Mouse (Mus musculus): ENCODE data around the gene Ggt7.
"Not testable (repeated sequence)": the region's sequence is repeated elsewhere in the genome, so short reads cannot be mapped to it uniquely, and the experiment has no call there.

The Ggt7 gene

DNA sequence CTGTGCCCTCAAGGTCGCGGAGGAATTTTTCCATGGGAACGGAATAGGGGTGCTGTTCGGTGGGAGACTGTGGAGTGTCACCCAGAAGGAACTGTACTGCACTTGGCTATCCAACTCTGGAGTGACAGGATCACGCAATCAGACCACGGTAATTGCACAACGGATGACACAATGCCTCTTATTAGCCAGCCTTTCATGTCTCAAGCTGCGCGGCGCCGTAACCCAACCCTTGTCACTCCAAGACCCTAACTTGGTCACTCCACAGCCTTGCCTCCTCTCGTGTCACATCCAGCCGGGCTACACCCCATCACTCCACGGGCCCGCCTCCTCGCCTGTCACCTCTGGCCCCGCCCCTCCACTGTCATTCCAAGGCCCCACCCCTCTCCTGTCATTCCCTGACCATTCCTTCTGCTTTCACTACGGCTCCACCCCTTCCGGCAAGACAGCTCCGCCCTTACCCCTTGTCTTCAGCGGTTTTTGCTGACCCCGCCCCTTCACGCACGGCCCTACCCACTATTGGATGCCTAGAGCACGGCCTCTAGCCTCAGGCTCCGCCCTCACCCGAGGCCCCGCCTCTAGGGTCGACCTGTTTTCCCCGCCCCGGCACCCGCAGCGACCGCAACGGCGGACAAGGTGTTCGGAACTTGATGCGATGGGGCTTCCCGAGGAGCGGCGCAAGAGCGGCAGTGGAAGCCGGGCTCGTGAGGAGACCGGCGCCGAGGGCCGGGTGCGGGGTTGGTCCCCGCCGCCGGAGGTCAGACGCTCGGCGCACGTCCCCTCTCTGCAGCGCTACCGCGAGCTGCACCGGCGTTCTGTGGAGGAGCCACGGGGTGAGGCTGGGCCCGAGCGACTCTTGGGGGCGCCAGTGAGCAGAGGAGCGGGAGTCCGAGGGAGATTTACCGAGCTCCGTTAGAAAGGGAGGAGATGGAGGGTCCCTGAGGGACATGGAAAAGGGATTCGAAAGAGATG lies at the start of gene Ggt7, which contains the start of gene Acss2:
Gene Ggt7 (minus strand): TSS at position 783 of the 969 bp plus-strand sequence.
Gene Acss2 (plus strand): TSS at position 494 of the 969 bp plus-strand sequence.
- DNase-seq (ENCODE audit: low spot score in 2 of 2) = peak; percentile 97 to 98

GRCm38 (mm10) chr2:155567751-155568150 lies 49.7 kb upstream of the Ggt7 start:
- DNase-seq (ENCODE audit: low spot score in 2 of 2) = no peak

GRCm38 (mm10) chr2:155562934-155563333 lies 44.9 kb upstream of the Ggt7 start:
- DNase-seq (ENCODE audit: low spot score in 2 of 2) = no peak

GRCm38 (mm10) chr2:155562209-155562608 lies 44.2 kb upstream of the Ggt7 start:
- no peak for DNase-seq (ENCODE audit: low spot score in 2 of 2)

DNA sequence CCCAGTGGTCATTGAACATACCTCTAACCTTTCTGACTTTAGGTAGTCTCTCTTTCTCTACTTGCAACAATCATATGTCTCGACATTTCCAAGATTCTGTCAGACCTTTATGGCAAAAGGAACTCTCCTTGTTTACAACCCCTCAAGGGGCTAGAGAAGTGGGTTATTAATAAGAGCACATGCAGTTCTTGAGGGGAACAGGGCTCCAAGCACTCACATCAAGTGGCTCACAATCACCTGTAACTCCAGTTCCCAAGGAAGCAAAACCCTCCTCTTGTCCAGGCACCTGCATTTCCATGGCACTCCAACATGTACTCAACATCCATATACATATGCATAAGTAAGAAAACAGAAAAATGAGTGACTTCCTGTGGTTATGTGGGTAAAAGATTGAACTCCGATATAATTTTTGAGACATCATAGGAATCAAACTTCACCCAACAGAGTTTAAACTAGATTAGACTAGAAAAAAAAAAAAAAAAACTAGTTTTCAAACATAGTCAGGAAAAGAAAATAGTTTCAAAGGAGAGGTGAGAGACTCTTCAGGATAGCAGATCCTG lies 36.5 kb upstream of the Ggt7 start:
- DNase-seq (ENCODE audit: low spot score in 2 of 2) = no peak

DNA sequence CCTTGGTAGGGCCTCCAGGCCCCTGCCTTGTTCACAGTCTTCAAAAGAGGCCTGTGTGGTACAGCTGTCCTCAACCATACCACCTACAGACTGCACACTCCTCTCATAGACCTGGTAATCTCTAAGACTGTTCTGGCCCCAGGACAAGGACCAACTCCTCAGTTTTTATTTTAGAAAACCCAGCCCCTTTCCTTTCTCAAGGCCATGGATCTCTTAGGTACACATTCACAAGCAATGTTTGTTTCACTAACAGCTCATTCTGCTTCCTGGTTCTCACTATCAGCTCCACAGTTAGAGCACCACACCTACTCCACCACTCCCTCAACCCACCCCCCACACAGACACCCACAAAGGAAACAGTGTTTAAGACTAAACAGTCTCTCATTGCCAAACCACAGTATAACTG lies 34.9 kb upstream of the Ggt7 start:
- DNase-seq (ENCODE audit: low spot score in 2 of 2) = no peak

- DNase-seq (ENCODE audit: low spot score in 2 of 2) = no peak
Measured at GRCm38 (mm10) chr2:155552336-155552735, 34.3 kb upstream of the Ggt7 start.

- no peak for DNase-seq (ENCODE audit: low spot score in 2 of 2)
Measured at GRCm38 (mm10) chr2:155546955-155547354, 28.9 kb upstream of the Ggt7 start.

DNA sequence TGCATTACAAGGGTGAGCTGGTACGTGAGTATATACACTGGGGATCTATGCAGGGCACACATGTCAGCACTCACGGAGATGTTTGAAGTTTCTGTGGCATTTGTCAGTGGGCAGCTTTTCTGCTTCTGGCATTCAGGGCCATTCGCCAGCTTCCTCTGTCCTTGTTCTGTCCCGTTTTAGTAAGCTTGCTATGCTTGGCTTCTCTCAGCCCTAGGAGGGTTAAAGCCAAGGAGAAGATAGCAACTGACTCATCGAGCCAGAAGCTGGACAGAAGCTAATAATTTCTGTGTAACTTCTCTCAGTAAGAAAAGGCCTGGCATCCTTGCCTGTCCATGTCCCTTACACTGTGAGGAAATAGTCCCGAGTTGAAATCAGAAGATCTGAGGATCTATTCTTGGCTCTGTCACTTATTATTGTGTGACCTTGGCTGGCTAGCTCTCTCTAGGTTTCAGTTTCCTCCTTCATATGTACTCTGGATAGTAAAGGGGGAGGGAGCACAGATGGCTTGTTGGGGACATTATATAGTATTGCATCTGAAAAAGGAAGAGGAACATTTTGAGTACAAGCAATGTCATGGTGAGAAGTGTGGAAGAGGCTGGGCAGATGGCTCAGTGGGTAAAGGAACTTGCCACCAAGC lies 22.9 kb upstream of the Ggt7 start:
- DNase-seq (ENCODE audit: low spot score in 2 of 2) = peak; percentile 6 to 12

- no peak for DNase-seq (ENCODE audit: low spot score in 2 of 2)
Measured at GRCm38 (mm10) chr2:155539696-155540095, 21.7 kb upstream of the Ggt7 start.

- not testable (repeated sequence) for DNase-seq (ENCODE audit: low spot score in 2 of 2)
Measured at GRCm38 (mm10) chr2:155538463-155539057, 20.5 kb upstream of the Ggt7 start.

DNA sequence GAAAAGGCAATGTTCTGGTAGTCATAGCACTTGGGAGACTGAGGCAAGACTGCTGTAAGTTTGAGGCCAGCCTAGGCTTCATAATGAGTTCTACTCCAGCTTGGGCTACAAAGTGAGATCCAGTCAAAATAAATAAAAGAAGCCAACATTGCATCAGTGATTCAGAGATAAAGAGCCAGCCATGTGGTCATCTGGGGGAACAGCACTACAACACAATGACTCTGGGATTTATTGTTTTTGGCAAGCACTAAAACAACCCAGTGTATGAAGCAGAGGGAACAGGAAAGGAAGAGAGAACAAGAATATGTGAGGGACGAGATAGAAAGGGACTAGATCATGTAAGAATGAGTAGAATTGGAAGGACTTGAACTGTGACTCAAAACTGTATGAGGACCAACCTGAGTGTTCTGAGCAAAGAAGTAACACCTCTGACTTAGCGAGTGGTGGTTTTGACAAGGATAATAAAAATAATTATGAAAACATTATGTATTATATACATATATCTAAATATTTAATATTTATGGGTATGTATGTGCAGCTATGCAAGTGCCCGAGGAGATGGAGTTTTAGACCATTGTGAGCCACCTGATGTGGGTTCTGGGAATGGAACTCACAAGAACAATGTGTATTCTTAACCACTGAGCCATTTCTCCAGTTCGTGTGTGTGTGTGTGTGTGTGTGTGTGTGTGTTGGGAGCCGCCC lies 19.9 kb upstream of the Ggt7 start:
- DNase-seq (ENCODE audit: low spot score in 2 of 2) = no peak

DNA sequence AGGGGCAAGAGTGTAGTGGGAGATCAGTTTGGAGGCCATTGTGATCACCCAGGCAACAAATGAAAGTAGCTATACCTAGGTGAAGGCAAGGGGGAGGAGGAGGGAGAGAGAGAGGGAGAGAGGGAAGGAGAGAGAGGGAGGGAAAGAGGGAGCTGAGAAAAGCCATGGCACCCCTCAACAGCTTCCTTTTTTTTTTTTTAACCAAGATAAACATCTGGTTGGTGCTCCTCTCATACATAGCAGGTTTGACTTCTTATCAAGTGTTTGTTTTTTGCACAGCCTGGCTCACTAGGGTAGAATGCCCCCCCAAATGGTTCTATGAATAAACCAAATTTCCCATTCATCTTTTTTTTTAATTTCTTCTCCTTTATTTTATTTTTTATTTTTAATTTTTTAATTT lies 18.3 kb upstream of the Ggt7 start:
- DNase-seq (ENCODE audit: low spot score in 2 of 2) = no peak

DNA sequence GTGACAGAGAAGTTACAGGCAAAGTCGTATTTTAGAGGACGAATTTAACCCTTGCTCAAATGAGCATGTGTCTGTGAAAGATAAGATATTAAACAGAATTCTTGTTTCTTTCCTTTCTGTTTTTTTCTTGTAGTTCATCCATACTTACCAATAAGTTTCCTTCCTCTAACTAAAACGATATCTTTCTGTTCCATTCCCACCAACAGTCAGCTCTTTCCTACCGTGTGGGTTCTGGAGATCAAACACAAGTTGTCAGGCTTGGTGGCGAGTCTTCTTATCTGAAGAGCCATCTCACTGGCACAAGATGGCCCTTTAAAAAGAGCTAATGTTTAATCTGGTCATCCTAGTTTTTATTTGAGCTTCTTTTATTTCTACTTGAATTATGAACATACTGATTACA lies 9.3 kb upstream of the Ggt7 start:
- no peak for DNase-seq (ENCODE audit: low spot score in 2 of 2)

DNA sequence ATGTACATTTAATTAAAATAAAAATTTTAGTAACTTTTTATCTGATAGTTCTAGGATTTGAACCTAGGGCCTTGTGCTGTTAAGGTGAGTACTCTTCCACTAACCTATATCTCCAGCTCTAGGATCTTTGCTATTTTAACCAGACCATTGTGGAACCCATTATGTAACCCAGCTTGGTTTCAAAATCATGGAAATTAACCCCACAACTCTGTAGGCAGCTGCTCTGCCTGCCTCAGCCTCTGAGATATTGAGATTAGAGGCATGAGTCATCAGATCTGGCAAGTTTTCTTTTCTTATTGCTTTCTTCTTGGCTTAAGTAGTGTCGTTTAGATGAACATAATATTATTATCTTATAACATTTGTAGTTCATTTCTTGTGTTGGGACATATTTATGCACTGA lies 6.3 kb upstream of the Ggt7 start:
- DNase-seq (ENCODE audit: low spot score in 2 of 2) = no peak

- no peak for DNase-seq (ENCODE audit: low spot score in 2 of 2)
Measured at GRCm38 (mm10) chr2:155523706-155524105, 5.7 kb upstream of the Ggt7 start.

DNA sequence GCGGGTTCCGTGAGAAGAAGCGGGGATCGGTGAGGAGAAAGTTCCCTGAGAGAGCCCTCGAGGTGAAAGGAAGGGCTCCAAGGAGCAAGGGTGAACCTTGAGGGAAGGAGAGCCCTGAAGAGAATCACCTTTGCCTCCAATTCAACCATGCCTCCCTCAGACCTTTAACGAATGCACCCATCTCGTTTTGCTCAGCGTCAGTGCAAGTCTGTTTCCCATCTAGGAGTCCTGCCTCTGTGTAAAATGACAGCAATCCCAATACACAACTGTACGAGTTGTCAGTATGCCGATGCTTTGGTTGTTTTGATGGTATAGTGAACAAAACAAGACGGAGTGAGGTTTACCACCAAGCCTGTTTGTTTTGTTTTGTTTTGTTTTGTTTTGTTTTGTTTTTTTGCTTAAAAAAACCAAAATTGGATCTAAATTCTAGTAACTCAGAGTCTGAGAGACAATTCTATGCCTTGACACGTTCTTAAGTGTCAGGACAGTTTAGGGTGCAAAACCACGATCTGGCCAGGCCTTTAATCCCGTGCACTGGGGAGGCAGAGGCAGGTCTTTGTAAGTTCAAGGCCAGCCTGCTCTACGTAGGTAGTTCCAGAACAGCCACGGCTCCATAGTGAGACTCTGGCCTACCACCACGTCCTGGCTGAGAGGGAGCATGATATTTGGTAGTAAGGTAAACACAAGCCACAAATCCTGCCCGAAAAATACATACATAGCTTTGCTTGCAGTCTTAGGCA lies 664 bp upstream of the Ggt7 start:
- DNase-seq (ENCODE audit: low spot score in 2 of 2) = no peak

- DNase-seq (ENCODE audit: low spot score in 2 of 2) = peak; percentile 86 to 87
Measured at GRCm38 (mm10) chr2:155515941-155516340, 2.1 kb downstream of the Ggt7 start.

DNA sequence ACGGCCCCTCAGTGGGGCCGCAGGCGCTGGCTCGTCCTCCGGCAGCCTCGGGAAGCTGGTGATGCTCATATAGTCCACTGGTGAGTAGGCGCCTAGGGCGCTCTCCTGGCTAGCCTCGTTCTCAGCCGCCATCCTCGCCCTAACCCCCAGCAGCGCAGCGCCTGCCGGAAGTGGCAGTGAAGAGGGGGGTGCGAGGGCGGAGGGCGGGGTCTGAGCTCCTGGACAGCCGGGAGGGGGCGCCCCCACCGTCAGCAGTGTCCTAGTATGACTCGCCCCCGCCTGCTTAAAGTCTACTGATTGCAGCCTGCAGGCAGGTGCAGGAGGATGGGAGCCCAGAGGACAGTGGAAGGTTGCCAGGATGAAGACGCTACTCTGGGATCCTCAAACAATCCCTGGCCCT lies 3.4 kb downstream of the Ggt7 start:
- DNase-seq (ENCODE audit: low spot score in 2 of 2) = peak; percentile 90 to 91

DNA sequence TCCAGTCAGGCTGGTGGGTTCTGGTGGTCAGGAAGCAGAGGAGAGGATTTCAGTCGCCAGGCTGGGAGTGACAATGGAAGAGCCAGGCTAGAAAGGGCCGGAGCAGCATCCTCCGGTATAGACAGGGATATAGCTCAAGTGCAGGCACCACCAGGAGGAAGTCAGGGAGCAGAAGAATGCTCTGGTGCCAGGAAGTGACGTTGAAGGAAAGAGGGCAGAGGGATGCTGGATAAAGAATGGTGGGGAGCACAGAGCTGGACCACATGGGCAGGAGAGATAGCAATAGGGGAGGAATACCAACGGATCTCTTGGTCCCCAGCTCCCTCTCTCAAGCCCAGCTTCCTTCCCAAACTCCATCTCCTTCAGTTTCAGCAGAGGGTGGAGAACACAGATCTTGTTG lies 4.5 kb downstream of the Ggt7 start:
- DNase-seq (ENCODE audit: low spot score in 2 of 2) = peak; percentile 44 to 46

DNA sequence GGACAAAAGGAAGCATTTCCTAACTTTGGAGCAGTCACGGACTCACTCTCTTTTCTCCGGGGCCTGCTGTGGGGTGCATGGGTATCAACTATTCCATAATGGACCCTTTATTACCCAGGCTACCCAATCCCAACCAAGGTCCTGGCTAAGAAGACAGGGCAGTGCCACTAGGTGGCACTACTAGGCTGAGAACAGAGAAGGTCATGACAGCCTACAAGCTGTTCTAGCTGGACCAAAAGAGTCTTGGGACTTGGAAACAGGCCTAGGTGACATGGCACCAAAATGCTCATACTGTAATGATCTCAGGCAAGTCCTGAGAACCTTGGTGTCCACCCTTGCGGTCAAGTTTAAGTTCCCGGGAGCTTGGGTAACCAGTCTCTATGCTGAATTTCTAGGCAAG lies 5.6 kb downstream of the Ggt7 start:
- peak in 1 of 2 experiments; percentile 58 for DNase-seq (ENCODE audit: low spot score in 2 of 2)
